Mouse (Mus musculus) embryo, embryonic 11.5 days (tissue): Measurements from ENCODE around the gene Hist1h3e.
"Not testable (repeated sequence)": the region's sequence is repeated elsewhere in the genome, so short reads cannot be mapped to it uniquely, and the experiment has no call there.

Source experiments
- DNase-seq: peaks from one replicate; pipeline ENCODE4 v3.0.0-alpha.2; 2012; ENCODE audit warnings: low read depth, low spot score

The Hist1h3e gene

DNA sequence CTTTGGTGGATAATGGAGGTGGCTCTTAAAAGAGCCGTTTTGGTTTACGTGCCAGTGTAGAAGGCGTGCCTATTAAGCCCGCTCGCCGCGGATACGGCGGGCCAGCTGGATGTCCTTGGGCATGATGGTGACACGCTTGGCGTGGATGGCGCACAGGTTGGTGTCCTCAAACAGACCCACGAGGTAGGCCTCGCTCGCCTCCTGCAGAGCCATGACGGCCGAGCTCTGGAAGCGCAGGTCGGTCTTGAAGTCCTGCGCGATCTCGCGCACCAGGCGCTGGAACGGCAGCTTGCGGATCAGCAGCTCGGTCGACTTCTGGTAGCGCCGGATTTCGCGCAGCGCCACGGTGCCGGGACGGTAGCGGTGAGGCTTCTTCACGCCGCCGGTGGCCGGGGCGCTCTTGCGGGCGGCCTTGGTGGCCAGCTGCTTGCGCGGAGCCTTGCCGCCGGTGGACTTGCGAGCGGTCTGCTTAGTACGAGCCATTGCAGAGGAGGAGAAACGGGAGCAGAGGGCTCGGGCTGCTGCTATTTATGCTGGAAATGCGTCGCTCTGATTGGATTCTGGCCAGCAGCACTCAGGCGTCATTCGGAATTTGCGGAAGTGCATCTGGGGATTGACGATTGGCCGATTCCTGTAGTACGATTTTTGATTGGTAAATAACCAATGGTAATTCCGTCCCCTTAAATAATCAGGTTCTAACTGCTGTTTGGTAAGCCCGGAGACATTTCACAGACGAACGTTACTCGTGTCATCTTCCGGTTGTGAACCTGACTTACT, at the start of gene Hist1h3e:
TSS of gene Hist1h3e (minus strand) at position 487 of the 777 bp plus-strand sequence.
- DNase-seq = peak; percentile 94

DNA sequence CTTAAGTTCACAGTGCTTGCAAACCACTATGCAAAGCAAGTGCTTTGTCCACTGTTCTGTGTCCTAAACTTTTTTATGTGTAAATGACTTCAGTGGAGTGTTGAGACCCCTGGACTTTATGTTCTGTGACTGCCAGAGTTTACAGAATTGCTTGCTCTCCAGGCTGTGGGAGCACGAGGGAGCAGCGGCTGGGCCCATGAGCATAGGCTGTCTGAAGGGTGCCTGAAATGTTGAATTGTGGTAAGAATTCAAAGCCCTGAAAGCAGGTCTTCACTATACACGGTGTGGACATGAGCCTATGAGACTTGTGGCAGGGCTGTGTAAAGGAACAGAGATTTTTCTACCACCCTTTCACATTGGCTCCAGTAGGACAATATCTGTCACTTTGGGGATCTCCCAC, 49.5 kb upstream of the Hist1h3e start:
- DNase-seq = no peak

DNA sequence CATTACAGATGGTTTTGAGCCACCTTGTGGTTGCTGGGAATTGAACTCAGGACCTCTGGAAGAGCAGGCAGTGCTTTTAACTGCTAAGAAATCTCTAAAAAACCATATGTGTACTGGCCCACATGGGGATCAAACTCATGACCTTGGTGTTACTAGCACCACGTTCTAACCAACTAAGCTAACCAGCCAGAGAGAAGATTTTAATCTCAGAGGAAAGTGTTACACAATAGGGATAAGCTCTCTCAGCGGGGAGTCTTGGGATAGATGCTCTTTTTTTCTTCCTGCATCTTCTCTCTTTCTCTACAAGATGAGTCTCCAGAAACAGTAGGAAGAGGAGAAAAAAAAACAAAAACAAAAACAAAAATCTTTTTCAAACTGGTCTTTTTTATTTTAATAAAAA, 48.2 kb upstream of the Hist1h3e start:
- DNase-seq = no peak

DNA sequence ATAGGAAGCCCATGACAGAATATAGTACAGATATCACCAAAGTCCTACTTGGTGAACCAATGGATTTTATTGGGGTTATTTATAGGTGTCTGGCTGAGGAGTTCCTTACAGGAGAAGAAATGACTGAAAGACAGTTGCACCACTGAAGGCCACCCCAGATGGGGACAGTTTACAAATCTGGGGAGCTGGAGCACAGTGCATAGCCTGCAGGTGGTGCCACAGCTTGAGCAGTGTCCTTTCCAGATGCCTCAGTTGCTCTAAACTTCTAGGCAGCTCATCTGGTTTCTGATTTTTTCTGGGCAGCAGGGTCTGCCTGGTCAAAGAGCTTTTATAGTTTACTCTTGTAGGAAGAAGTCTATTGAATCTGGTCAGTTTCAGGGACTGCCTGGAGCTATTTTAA, 47.7 kb upstream of the Hist1h3e start:
- no peak for DNase-seq

DNA sequence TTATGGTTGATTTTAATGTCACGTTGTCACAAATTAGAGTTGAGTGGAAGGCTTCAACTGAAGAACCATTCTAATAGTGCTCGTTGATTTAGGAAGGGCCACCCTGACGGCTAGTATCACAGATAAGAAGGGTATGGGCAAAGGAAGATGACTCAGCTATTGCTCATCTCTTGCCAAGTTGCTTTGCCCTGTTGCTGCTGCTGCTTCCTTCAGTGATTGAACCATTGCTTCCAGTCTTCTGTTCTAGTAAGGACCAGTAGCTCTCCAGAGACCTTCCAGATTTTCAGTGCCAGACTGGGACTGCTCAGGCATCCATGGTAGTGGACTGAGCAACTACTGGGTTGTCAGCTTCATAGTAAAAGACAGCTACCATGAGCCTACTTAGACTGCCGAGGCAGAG, 47.0 kb upstream of the Hist1h3e start:
- DNase-seq = no peak

DNA sequence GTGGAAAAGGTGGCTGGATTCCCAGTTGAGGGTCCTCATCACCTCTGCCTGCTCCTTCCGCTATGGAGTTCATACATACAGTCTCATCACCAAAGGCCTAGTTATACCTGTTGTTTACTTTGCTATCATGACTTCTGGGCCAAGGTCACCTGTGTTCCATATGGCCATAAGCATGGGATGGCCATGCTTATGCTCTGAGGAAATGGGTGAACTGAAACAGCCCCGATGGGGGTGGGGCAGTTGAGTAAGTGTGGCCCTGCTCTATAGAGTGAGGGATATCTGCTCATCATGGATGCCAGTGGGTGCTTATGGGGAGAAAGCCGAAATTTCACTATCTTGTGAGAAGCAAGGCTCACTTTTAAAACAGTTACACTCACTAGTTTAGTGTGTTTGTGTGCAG, 42.9 kb upstream of the Hist1h3e start:
- no peak for DNase-seq

DNA sequence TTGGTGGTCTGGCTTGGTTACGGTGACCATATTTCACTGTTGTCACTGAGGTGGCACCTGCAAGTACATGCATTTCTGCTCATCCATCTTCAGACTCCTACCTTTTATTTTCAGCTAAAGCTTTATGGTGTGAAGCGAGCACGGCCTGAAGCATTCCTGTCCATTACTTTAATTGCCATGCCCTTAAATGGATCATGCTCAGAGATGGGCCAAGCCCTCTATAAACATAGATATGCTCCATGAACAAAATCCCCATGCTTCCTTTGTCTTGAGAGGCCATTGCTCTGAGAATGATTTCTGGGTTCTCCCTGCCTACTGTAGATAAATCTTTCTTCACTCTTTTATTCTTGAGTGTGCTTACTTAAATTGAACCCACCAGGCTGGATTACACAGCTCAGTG, 42.3 kb upstream of the Hist1h3e start:
- DNase-seq = no peak

DNA sequence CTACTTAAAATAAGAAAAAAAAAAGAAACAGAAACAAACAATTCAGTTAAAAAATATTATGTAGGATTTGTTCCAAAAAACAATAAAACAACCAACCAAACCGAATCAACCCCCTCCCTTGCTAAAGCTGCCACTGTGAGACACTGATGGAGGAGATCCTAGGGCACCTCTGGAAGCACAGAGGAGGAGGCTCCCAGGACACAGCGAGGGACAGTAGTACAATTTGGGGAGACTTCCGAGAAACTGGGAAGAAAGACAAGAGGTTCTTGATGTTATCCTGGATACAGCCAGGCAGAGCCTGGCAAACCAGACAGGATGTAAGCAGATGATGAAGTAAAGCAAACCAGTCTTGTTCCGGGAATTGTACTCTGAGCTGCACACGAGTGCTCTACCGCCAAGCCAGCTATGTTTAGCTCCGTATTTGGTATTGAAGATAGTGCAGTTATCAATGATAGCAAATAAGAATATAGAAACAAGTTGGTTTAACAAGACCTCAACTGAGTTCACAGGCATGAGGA, 41.1 kb upstream of the Hist1h3e start:
- DNase-seq = no peak

DNA sequence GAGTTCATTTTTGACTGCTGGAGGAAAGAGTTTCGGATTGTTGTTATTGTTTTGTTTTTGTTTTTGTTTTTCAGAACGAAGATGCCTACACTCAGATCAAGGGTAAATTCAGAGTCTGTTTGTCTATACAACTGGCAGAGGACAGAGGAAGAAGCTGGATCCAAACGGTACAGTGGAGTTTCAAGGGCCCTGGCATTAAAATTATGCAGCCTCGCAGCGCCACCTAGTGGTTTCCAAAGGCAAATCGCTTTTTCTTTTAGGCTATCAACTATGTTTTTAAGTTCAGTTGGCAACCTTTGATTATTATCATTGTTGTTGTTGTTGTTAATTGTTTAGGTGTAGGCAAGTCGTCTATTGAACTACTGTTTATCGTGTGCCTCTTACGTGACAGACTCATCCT, 35.8 kb upstream of the Hist1h3e start:
- DNase-seq = no peak

DNA sequence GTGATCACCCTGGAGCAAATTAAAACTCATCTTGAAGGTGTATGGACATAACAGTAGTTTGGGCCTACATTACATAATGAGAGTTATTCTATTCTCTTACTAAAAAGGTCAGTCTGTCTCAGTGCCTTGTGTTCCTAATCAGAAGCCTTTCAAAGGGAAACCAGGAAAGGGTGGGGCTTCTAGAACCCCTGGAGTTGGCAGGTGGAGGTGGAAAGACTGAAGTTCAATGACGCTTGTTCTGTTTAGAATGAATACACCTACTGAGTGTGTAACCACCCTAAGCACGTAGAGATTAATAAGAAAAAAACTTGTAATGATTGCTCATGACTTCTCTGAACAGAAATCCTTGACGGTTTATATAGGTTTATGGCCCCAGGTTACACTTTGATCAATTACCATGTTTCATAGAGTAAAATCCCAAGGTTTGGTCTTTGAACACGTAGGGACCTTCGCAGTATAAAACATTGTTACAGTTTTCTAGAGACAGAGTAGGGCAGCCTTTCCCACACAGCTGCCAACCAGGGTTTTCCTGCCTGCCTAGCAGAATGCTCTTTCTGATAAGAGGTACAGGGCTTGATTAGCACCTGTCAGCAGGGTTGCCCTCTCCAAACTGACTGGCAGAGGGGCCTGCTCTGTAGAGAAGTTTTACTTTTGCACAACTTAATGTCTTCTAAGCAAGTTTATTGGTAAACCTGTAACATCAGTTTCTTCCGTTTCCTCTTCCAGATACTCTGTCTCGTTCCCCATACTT, 33.6 kb upstream of the Hist1h3e start:
- no peak for DNase-seq

DNA sequence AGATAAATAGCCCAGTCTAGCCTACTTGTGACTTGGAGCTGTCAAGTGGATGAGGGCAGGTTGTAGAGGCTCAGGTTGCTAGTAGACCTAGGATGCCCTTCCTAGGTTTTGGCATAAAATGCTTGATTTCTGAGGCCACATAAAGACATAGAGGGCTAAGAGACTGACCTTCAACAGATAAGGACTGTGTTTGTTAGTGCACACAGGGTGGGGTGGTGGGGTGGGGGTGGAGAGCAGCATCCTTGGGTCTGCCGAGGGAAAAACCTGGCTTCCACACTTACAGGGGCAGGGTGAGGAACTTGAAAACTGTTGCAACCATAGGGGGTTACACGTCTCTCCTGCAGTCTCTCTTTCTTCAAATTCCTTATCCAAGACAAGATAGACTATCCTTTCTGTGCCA, 33.0 kb upstream of the Hist1h3e start:
- DNase-seq = no peak

DNA sequence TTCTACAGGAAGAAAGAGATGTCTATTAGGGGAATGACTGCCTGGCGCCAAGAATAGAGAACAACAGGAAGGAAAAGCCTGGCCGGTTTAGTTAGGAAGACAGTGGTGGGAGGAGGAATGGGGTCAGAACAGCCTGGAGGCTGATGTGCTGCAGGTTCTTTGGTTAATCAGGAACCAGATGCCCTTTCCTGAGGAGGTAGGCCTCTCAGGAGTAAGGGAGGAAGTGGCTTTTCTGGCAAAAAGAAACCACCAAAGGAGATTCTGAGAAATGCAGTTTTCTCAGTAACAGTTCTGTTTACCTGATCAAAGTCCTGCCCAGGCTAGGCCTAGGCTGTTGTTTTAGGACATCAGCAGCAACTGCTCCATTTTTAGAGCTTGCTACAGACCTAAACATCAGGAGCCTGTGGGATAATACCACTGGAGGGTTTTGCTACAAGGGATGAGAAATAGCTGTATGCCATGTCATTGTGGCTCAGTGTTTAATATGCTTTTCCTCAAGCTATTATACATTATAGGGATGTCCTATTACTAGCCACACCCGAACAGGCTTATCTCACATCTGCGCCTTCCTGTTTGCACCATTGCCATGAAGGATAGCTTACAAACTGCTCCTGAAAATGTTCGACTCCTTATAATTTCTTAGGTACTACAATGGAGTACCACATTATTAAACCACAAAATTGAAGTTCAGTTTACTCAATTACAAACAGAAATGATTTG, 31.0 kb upstream of the Hist1h3e start:
- DNase-seq = no peak

DNA sequence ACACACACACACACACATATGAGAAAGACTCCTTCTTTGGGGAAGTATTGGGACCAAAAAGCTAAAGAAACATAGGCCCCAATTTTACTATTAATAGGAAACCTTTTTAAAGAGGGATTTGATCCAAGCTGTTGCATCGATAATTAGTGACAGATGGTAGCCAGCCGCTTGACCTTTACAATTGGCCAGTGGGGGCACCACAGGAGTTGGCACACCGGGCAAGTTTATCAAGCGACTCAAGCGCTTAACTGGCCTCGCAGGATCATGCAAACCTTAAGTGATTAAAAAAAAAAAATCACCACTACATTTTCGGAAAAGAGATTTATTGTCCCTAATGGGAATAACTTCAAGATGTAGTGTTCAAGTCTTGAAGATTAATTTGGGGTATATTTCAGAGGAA, 30.4 kb upstream of the Hist1h3e start:
- no peak for DNase-seq

DNA sequence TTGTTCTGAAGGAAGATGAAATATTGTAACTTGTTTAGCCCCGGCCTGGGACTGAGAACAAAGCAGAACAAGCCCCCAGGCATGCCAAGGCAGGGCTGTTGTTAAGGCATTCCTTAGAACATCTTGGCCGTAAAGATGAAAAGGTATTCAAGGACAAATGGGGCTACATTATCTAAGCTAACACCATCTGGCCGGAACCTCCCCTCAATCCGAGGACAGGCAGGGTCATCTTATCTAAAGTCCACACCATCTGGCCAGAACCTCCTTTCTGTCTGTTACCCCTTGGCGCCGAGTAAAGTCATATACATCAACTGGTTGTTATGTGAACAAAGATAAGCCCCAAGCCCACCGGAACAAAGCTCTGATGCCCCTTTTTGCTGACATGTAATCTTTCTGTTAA, 29.7 kb upstream of the Hist1h3e start:
- DNase-seq = not testable (repeated sequence)

DNA sequence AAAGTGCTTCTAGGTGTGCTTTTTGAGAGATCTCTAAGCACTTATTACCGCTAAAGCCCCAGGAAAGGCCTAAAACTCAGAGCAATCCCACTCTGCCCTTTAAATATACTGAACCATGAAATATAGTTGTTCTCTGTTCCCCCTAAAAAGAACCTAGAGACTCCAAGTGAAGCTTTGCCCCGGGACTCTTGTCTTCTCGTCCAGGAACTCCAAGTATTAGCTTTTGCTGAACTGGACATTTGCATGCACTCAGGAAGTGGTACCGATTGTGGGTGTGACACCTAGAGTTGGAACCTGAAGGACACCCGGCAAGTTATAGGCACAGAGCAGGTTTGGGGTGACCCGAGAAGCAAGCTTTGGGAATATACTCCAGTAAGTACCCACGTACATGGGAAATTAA, 29.0 kb upstream of the Hist1h3e start:
- no peak for DNase-seq

DNA sequence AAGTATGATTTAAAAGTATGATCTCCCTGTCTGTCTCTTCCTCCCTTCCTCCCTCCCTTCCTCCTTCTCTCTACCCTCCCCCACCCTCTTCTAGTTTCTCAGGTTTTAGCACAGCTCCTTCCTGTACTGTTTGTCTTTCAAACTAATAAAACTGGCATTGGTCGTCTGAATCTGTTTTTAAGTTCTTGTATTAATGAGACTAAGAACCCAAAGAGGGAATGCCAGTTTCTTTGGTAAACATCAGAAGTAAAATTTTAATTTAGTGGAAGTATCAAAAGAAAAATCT, 24.7 kb upstream of the Hist1h3e start:
- DNase-seq = no peak

DNA sequence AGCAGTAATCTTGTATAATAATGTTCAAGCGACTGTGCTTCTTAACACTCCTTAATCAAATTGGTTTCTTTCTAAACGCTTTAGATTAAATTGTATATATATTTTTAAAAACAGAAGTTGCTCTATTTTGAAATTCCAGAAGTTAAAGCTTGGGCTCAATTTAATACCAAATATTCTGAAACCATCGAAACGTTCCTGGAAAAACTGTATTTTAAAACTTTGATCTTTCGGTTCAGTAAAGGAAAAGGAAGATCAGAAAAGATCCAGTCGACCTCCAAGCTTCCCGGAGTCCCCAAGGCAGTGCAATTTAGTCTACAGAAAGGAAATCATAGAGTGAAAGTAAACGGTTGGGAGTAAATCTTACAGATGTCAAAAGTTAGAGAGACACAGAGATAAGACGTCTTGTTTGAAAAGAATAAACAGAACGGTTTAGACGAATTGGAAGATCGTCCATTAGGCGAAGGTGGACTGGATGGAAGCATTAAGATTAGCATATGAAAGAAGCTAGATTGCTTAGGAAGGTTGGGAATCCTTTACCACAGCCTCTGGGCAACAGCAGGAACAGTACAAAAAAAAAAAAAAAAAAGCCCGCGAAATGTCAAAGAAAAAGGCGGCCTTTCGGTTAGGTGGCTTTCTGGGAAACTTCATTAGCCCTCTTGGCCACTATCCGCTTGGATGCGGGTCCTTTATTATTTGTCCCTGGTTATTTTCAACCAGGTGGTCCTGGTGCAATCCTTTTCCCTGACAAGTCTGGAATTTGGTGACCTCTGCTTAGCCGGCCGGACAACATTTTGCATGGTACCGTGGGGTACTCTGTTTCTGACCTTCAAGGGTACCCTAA, 24.1 kb upstream of the Hist1h3e start:
- no peak for DNase-seq

DNA sequence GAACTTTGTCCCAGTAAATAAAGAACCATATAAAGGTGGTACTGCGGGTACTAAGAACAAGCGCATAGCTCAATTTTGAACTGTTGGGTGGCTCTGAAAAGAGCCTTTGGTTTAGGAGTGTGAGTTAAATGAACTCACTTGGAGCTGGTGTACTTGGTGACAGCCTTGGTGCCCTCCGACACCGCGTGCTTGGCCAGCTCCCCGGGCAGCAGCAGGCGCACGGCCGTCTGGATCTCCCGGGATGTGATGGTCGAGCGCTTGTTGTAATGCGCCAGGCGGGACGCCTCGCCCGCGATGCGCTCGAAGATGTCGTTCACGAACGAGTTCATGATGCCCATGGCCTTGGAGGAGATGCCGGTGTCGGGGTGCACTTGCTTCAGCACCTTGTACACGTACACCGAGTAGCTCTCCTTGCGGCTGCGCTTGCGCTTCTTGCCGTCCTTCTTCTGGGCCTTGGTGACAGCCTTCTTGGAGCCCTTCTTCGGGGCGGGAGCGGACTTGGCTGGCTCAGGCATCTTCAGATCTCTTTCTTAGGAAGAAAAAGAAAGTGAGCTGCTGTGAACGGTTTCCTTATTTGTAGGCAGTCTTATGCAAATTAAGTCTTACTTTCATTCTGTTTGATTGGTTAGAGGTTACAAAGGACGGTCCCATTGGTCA, 23.4 kb upstream of the Hist1h3e start:
- peak; percentile 83 for DNase-seq

DNA sequence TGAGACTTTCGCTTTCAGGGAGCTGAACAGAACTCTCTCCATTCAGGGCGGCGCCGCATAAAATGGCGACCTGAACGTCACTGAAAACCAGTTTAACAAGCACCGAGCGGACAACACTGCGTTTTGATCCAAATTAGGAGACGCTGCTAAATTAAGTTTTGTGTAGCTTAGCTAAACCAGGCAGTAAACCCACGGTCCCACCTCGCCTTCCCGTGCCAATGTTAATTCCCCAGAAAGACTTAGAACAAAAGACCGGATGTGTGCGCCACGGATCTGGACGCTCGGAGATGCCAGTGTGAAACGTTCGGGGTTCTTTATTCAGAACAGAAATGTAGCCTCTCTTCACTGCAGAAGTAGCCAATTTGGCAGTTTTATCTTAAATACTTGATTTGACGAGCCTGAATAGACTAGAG, 22.9 kb upstream of the Hist1h3e start:
- DNase-seq = no peak

DNA sequence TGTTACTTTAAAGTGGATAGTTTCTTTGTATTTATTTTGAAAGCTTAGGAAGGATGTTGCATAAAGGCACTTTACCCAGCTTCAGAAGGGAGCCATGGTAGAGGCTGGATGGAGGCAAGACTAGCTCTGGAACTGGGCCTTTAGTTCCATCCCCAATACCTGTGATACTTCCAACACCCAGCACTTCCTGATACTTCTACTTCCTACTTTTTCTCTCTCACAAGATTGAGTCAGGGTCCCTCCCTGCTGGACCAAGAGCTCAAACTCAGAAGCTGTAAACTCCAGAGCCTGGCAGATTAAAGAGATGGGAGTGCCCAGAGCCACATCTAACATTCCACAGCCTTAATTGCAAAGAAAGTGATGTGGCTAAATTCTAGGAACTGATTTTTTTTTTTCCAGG, 22.2 kb upstream of the Hist1h3e start:
- DNase-seq = no peak

DNA sequence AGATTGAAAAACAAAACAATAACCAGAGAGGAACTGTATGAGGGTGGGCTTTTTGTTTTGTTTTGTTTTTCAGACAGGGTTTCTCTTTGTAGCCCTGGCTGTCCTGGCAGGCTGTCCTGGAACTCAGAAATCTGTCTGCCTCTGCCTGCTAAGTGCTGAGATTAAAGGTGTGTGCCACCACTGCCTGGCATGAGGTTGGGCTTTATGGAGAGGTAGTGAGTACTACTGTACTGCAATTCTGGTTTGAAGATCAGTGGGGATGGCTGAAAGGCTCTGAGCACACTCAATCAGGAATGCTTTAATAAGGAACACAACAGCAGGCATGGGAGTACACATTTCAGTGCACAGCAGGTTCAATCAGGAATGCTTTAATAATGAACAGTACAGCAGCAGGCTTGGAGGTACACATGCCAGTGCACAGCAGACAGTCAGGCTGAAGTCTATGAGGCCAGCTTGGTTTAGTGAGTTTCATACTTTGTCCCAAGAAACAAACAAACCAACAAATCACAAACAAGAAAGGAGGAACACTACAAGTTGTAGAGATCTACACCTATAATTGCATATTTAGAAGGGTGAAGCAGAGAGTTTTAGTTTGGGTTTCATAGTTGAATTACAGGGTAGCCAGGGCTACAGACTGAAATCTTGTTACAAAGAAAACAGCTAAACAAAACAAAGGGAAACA, 21.4 kb upstream of the Hist1h3e start:
- DNase-seq = no peak
